Mouse (Mus musculus) kidney, adult 18-20 months (tissue): ENCODE data around the gene Gpsm2.
"Not testable (repeated sequence)": the region's sequence is repeated elsewhere in the genome, so short reads cannot be mapped to it uniquely, and the experiment has no call there.

Experiments
- DNase-seq: peaks from one replicate; pipeline ENCODE4 v3.0.0; 2021

Gene Gpsm2

GRCm38 (mm10) chr3:108721076-108721991 lies 775 bp downstream of the Gpsm2 start:
- DNase-seq: peak; percentile 44

- no peak for DNase-seq
Measured at GRCm38 (mm10) chr3:108719761-108720160, 2.3 kb downstream of the Gpsm2 start.

DNA sequence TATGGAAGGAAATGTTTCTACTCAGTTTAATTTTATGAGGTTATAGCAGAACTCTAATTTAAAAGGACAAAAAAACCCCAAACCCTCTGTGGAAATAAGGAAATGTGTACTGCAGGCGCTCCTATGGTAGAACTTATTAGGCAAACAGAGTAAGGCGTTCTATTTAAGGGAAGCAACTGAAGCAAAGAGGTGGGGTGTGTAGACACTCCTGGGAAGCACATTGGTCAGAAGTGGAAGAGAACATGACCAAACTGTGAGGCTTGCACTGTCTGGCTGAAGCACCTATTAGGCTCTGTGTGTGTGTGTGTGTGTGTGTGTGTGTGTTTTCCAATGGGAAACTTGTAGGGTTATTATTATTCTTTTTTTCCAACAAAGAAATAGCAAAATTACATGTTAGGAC lies 2.8 kb downstream of the Gpsm2 start:
- no peak for DNase-seq

GRCm38 (mm10) chr3:108717896-108718502 lies 4.1 kb downstream of the Gpsm2 start:
- DNase-seq: no peak

DNA sequence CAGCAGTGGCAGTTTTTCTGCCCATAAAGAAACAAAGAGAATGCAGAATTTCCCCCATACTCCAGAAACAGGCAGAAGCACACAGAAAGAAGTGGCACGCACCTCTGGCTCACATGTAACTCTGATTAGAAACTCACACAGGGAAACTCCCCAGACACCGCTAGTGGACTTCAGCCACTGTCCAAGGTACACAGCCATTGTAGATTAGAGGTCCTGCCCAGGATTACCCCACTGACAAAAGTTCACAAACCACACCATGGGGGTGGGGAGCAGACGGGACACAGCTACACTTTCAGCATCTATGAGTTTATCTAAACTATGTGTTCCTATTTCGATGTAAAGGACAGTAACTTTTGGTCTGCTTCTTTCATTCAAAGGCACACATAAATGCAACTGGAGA lies 7.3 kb downstream of the Gpsm2 start:
- peak; percentile 60 for DNase-seq

DNA sequence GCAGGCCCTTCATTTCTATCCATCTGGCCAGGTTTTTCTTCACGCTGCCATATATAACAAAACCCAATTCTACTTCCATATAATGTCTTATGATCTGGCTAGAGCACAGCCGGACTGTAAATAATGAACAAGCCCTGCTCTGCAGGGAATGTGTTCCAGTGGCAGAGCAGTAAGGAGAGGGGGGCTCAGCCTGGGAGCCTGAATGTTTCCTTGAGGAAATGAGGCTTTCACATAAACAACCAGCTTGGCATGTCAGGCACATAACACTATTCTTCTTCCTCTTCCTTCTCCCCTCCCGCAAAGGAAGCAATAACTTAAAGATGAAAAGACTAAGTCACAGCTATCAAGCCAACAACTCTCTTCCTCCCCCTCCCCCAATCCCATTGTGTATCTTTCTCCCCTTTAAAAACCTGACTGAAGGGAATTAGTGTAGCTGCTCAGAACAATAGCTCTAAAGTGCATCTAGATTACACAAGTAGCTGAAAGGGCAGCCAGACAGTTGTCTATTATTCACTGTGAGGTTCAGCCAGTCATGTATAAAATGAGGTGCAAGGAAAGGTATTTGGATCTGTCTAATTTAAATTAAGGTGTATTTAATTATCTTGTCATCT lies 8.9 kb downstream of the Gpsm2 start:
- DNase-seq: no peak

GRCm38 (mm10) chr3:108711296-108711695 lies 10.8 kb downstream of the Gpsm2 start:
- no peak for DNase-seq

DNA sequence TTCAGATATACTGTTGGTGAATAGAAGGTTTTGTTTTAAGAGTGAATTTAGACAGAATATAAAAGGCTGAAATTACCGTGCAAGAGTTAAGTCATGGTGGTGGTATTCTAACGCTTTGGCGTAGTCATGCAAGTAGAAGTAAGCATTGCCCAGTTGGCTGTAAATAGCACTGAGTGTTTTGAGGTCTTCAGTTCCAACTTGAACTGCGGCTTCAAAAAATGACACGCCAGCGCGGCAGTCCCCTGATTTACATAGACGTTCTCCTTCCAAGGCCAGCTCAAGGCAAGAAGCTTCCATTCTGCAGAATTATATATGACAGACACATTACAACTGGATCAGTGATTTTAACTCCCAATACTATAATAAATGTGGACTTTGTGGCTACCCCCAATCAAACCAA lies 19.3 kb downstream of the Gpsm2 start:
- DNase-seq: no peak

GRCm38 (mm10) chr3:108701256-108701655 lies 20.9 kb downstream of the Gpsm2 start:
- DNase-seq: no peak

GRCm38 (mm10) chr3:108699786-108700185 lies 22.3 kb downstream of the Gpsm2 start:
- DNase-seq: no peak

- DNase-seq: no peak
Measured at GRCm38 (mm10) chr3:108698662-108699061, 23.4 kb downstream of the Gpsm2 start.

GRCm38 (mm10) chr3:108694321-108694720 lies 27.8 kb downstream of the Gpsm2 start:
- no peak for DNase-seq

- DNase-seq: no peak
Measured at GRCm38 (mm10) chr3:108689979-108690378, 32.1 kb downstream of the Gpsm2 start.

GRCm38 (mm10) chr3:108689446-108689845 lies 32.7 kb downstream of the Gpsm2 start:
- no peak for DNase-seq

DNA sequence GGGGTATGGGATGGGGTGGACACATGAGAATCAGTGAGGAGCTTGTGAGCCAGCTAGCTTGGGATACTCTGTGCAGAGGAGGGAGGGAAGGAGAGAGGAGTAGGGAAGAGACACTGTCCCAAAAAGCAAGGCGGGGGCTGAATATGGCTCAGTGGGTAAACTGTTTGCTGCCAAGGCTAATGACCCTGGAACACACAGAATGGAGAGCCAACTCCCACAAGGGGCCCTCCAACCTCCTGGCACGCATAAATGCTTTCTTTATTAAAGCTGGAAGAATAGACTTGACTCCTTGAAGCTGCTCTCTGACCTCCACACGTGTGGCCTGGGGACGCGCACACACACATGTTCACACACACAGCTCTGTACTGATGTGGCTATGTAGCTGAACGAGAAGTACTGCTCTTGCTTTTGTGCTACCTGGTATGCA lies 33.1 kb downstream of the Gpsm2 start:
- no peak for DNase-seq

- no peak for DNase-seq
Measured at GRCm38 (mm10) chr3:108685701-108686100, 36.4 kb downstream of the Gpsm2 start.

DNA sequence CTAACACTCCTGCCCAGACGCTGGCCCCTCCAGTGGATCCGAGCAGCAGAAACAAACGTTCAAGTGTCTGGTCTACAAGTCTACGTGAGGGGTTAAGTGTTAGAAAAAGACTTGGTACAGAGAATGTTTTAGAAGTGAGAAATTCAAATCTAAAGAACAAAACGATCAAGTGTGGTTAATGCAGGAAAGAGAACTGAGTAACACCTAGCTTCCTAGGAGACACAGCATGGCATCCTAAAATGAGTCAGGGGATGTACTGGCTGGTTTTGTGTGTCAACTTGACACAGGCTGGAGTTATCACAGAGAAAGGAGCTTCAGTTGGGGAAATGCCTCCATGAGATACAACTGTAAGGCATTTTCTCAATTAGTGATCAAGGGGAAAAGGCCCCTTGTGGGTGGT lies 38.5 kb downstream of the Gpsm2 start:
- DNase-seq: not testable (repeated sequence)

- DNase-seq: no peak
Measured at GRCm38 (mm10) chr3:108681004-108681403, 41.1 kb downstream of the Gpsm2 start.

DNA sequence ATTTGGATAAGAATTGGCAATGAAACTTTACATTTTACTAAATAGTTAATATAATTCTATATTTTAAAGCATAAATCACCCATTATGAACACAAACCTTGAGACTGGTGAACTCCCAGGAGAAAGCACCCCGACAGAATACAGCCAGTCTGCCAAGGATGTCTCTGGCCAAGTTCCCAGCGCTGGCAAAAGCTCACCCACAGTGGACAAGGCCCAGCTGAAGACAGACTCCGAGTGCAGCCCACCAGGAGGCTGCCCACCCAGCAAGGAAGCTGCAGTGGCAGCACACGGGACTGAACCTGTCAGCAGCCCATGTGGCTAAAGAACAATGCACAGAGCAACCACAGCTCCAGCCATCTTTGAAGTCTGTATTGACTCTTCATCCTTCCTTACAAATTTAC lies 45.5 kb downstream of the Gpsm2 start:
- DNase-seq: no peak

- no peak for DNase-seq
Measured at GRCm38 (mm10) chr3:108660941-108661340, 61.2 kb downstream of the Gpsm2 start.

- no peak for DNase-seq
Measured at GRCm38 (mm10) chr3:108658612-108659011, 63.5 kb downstream of the Gpsm2 start.

DNA sequence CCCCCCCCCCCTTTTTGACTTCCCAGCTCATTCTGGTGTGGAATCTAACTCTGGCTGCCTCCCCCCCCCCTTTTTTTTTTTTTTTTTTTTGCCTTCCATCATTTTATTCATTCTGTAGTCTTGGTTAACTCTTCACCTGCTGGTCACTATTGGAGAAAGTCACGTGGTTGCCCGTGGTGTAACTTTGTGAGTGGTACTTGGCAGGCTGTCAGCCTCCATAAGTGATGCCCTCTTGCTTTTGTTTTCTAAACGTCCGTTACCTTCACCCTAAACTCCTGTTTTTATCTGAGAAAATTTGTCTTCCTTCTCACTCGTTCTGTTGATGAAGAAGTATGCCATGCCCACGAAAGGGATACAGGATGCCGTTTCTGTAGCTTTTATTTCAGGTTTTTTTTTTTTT lies 66.6 kb downstream of the Gpsm2 start:
- DNase-seq: no peak

GRCm38 (mm10) chr3:108654566-108654965 lies 67.5 kb downstream of the Gpsm2 start:
- no peak for DNase-seq
